Mouse (Mus musculus): Measurements from ENCODE around the gene Pex14. TPM values are rescaled to one million over a fixed set of nuclear protein-coding genes. Genes with fewer than 3 reads are reported as not detected.
A peak's percentile ranks its signal among the peaks of the same experiment; 100 is the strongest.

Pex14 gene
- polyA plus RNA-seq, 1 experiment from 2014 or later, result 56.6 TPM

GRCm38 (mm10) chr4:149045885-149046284 is 53.8 kb downstream of the Pex14 start:
- DNase-seq (ENCODE audit: low spot score), result no peak
- peaks cover 58% of the 10 kb centered on the region for H3K4me1 ChIP-seq

GRCm38 (mm10) chr4:149040289-149040688 is 59.4 kb downstream of the Pex14 start:
- WGBS, result 60% methylated on average over 6 of the region's 6 CpGs
- Histone ChIP-seq H3K27me3 (ENCODE audit: low read depth, poor library complexity, severe bottlenecking) (peaks cover 4% of the 10 kb centered on the region; the same call in 1 of the 2 replicates), H3K4me1 (peaks cover 54% of the 10 kb centered on the region), H3K27ac (replicated peaks) (peak overlapping the region; percentile 38), H3K9me3 (replicated peaks) (no peaks in the 10 kb centered on the region), H3K4me3 (no peak overlapping the region), H3K36me3 (peaks cover 7% of the 10 kb centered on the region)
- no peak for DNase-seq (ENCODE audit: low spot score)

More at GRCm38 (mm10) chr4:149045885-149046284, 53.8 kb downstream of the Pex14 start:
- no peak overlapping the region for H3K27ac ChIP-seq (replicated peaks)
- H3K27me3 ChIP-seq (ENCODE audit: low read depth, poor library complexity, severe bottlenecking), result peaks cover 56% of the 10 kb centered on the region
- 62% methylated on average over 5 of the region's 5 CpGs for WGBS
- H3K9me3 ChIP-seq (replicated peaks), result no peaks in the 10 kb centered on the region
- no peak overlapping the region for H3K4me3 ChIP-seq
- H3K36me3 ChIP-seq, result peaks cover 4% of the 10 kb centered on the region

- H3K4me3 ChIP-seq, result no peak overlapping the region
- H3K4me1 ChIP-seq, result peaks cover 62% of the 10 kb centered on the region
- peaks cover 7% of the 10 kb centered on the region for H3K36me3 ChIP-seq
- H3K27ac ChIP-seq (replicated peaks), result no peak overlapping the region
- H3K27me3 ChIP-seq (ENCODE audit: low read depth, poor library complexity, severe bottlenecking), result no peaks in the 10 kb centered on the region
- 65% methylated on average over 6 of the region's 6 CpGs for WGBS
- no peaks in the 10 kb centered on the region for H3K9me3 ChIP-seq (replicated peaks)
- no peak for DNase-seq (ENCODE audit: low spot score)
Observed at GRCm38 (mm10) chr4:149037706-149038105, 62.0 kb downstream of the Pex14 start.

- Histone ChIP-seq H3K36me3 (peaks cover 7% of the 10 kb centered on the region), H3K27me3 (ENCODE audit: low read depth, poor library complexity, severe bottlenecking) (no peaks in the 10 kb centered on the region), H3K4me1 (peaks cover 61% of the 10 kb centered on the region), H3K4me3 (no peak overlapping the region), H3K27ac (replicated peaks) (peak overlapping the region; percentile 29; the same call in 1 of the 2 replicates), H3K9me3 (replicated peaks) (no peaks in the 10 kb centered on the region)
- DNase-seq (ENCODE audit: low spot score), result no peak
- 68% methylated on average over 9 of the region's 9 CpGs for WGBS
Observed at GRCm38 (mm10) chr4:149036592-149036991, 63.1 kb downstream of the Pex14 start.

- H3K27ac ChIP-seq (replicated peaks), result no peak overlapping the region
- H3K9me3 ChIP-seq (replicated peaks), result no peaks in the 10 kb centered on the region
- peaks cover 40% of the 10 kb centered on the region for H3K4me1 ChIP-seq
- H3K27me3 ChIP-seq (ENCODE audit: low read depth, poor library complexity, severe bottlenecking), result peaks cover 3% of the 10 kb centered on the region; the same call in 1 of the 2 replicates
- 83% methylated on average over 4 of the region's 4 CpGs for WGBS
- H3K4me3 ChIP-seq, result no peak overlapping the region
- no peak for DNase-seq (ENCODE audit: low spot score)
- 0 out of 2 replicates have a peak, but pooled peaks cover 2% of the 10 kb centered on the region for H3K36me3 ChIP-seq
Observed at GRCm38 (mm10) chr4:149031507-149031906, 68.2 kb downstream of the Pex14 start.

- 47% methylated on average over 9 of the region's 9 CpGs for WGBS
- H3K27me3 ChIP-seq (ENCODE audit: low read depth, poor library complexity, severe bottlenecking), result peaks cover 11% of the 10 kb centered on the region; the same call in 1 of the 2 replicates
- peaks cover 52% of the 10 kb centered on the region for H3K4me1 ChIP-seq
- H3K36me3 ChIP-seq, result peaks cover 2% of the 10 kb centered on the region; the same call in 1 of the 2 replicates
- no peak overlapping the region for H3K27ac ChIP-seq (replicated peaks)
- peak; percentile 37 for DNase-seq (ENCODE audit: low spot score)
- no peaks in the 10 kb centered on the region for H3K9me3 ChIP-seq (replicated peaks)
- no peak overlapping the region for H3K4me3 ChIP-seq
Observed at GRCm38 (mm10) chr4:149027571-149027970, 72.1 kb downstream of the Pex14 start.

GRCm38 (mm10) chr4:149025242-149025641 is 74.4 kb downstream of the Pex14 start:
- Histone ChIP-seq H3K4me1 (peaks cover 60% of the 10 kb centered on the region), H3K4me3 (no peak overlapping the region), H3K36me3 (peaks cover 2% of the 10 kb centered on the region; the same call in 1 of the 2 replicates), H3K9me3 (replicated peaks) (no peaks in the 10 kb centered on the region), H3K27ac (replicated peaks) (no peak overlapping the region), H3K27me3 (ENCODE audit: low read depth, poor library complexity, severe bottlenecking) (peaks cover 11% of the 10 kb centered on the region; the same call in 1 of the 2 replicates)
- no peak for DNase-seq (ENCODE audit: low spot score)
- 75% methylated on average over 10 of the region's 10 CpGs for WGBS

GRCm38 (mm10) chr4:149021021-149021420 is 78.7 kb downstream of the Pex14 start:
- H3K4me1 ChIP-seq, result peaks cover 34% of the 10 kb centered on the region
- H3K4me3 ChIP-seq, result no peak overlapping the region
- H3K36me3 ChIP-seq, result peaks cover 2% of the 10 kb centered on the region; the same call in 1 of the 2 replicates
- no peaks in the 10 kb centered on the region for H3K9me3 ChIP-seq (replicated peaks)
- no peak for DNase-seq (ENCODE audit: low spot score)
- no peak overlapping the region for H3K27ac ChIP-seq (replicated peaks)
- H3K27me3 ChIP-seq (ENCODE audit: low read depth, poor library complexity, severe bottlenecking), result peaks cover 3% of the 10 kb centered on the region; the same call in 1 of the 2 replicates

GRCm38 (mm10) chr4:149019456-149019855 is 80.2 kb downstream of the Pex14 start:
- H3K36me3 ChIP-seq, result peaks cover 2% of the 10 kb centered on the region; the same call in 1 of the 2 replicates
- H3K27ac ChIP-seq (replicated peaks), result no peak overlapping the region
- no peak overlapping the region for H3K4me3 ChIP-seq
- no peaks in the 10 kb centered on the region for H3K27me3 ChIP-seq (ENCODE audit: low read depth, poor library complexity, severe bottlenecking)
- WGBS, result 92% methylated on average over 6 of the region's 6 CpGs
- peaks cover 21% of the 10 kb centered on the region for H3K4me1 ChIP-seq
- no peaks in the 10 kb centered on the region for H3K9me3 ChIP-seq (replicated peaks)
- no peak for DNase-seq (ENCODE audit: low spot score)

GRCm38 (mm10) chr4:149006756-149007155 is 92.9 kb downstream of the Pex14 start:
- DNase-seq (ENCODE audit: low spot score), result no peak
- Histone ChIP-seq H3K27ac (replicated peaks) (no peak overlapping the region), H3K4me1 (no peaks in the 10 kb centered on the region), H3K36me3 (no peaks in the 10 kb centered on the region), H3K4me3 (no peak overlapping the region), H3K27me3 (ENCODE audit: low read depth, poor library complexity, severe bottlenecking) (no peaks in the 10 kb centered on the region), H3K9me3 (replicated peaks) (no peaks in the 10 kb centered on the region)
- WGBS, result 92% methylated on average over 6 of the region's 6 CpGs

- Histone ChIP-seq H3K36me3 (peaks cover 2% of the 10 kb centered on the region; the same call in 1 of the 2 replicates), H3K27me3 (ENCODE audit: low read depth, poor library complexity, severe bottlenecking) (no peaks in the 10 kb centered on the region), H3K4me1 (no peaks in the 10 kb centered on the region), H3K9me3 (replicated peaks) (no peaks in the 10 kb centered on the region), H3K4me3 (no peak overlapping the region), H3K27ac (replicated peaks) (no peak overlapping the region)
- 93% methylated on average over 3 of the region's 3 CpGs for WGBS
- no peak for DNase-seq (ENCODE audit: low spot score)
Observed at GRCm38 (mm10) chr4:149006107-149006506, 93.6 kb downstream of the Pex14 start.

GRCm38 (mm10) chr4:149002441-149003093 is 97.1 kb downstream of the Pex14 start:
- Histone ChIP-seq H3K36me3 (peaks cover 14% of the 10 kb centered on the region), H3K27me3 (ENCODE audit: low read depth, poor library complexity, severe bottlenecking) (no peaks in the 10 kb centered on the region), H3K9me3 (replicated peaks) (no peaks in the 10 kb centered on the region), H3K4me1 (no peaks in the 10 kb centered on the region), H3K4me3 (no peak overlapping the region), H3K27ac (replicated peaks) (no peak overlapping the region)
- DNase-seq (ENCODE audit: low spot score), result no peak
- 92% methylated on average over 11 of the region's 11 CpGs for WGBS

GRCm38 (mm10) chr4:149001515-149001914 is 98.2 kb downstream of the Pex14 start:
- H3K27me3 ChIP-seq (ENCODE audit: low read depth, poor library complexity, severe bottlenecking), result no peaks in the 10 kb centered on the region
- 90% methylated on average over 5 of the region's 5 CpGs for WGBS
- H3K4me3 ChIP-seq, result no peak overlapping the region
- H3K9me3 ChIP-seq (replicated peaks), result no peaks in the 10 kb centered on the region
- peaks cover 14% of the 10 kb centered on the region for H3K36me3 ChIP-seq
- no peak overlapping the region for H3K27ac ChIP-seq (replicated peaks)
- no peak for DNase-seq (ENCODE audit: low spot score)
- H3K4me1 ChIP-seq, result no peaks in the 10 kb centered on the region

Measured in midbrain, embryonic 10.5 days (tissue).